Mouse (Mus musculus) heart, postnatal 0 days (tissue): ENCODE measurements around the gene Elavl1.

ENCODE experiments used
- CTCF ChIP-seq: IDR thresholded peaks from 2 replicates; pipeline ENCODE4 v1.5.1; 2016; ENCODE audit warnings: antibody characterized with exemption, control low read depth, low read depth
- EP300 ChIP-seq: IDR thresholded peaks from 2 replicates; pipeline ENCODE4 v1.6.1; 2016; ENCODE audit warnings: antibody characterized with exemption, low read depth

DNA sequence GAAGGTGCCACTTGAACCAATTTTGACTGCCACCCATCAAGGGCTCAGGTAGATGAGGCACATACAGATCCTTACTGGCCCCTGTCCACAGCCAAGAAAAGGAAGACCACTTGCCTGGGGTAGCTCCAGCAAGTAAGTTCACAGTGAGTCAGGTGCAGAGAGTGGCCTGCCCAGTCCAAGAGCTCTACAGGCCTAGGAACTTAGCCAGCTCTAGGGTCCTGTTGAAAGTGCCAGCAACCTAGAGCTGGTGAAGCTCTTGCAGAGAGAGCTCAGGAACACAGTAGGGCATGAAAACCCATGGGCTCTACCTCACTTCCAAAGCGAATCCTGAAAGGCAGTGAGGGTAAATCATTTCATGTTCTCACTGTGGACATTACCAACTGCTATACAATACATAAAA lies 4.8 kb downstream of the Elavl1 start:
- TF ChIP-seq CTCF = no peak
- TF ChIP-seq EP300 = no peak
